Mouse (Mus musculus) effector memory CD4-positive, alpha-beta T cell, adult 5 months (primary cell): ENCODE results near the gene Vgll3. TPM values are rescaled to one million over a fixed set of nuclear protein-coding genes. Genes with fewer than 3 reads are reported as not detected.

ENCODE experiments used
- polyA plus RNA-seq: library from polyadenylated mRNA; unstranded; fragments of 100-300 nt; shearing (Covaris generic); gene quantifications from one replicate; pipeline ENCODE4 v1.2.1, GENCODE M21; 2017

Gene Vgll3
- polyA plus RNA-seq, result 0.12 TPM

GRCm38 (mm10) chr16:65814918-65815881 lies at the start of gene Vgll3:
Vgll3 (plus strand) TSS chr16:65815257.

